Mouse (Mus musculus) urinary bladder, postnatal 4 days (tissue): ENCODE data around the gene Noxa1.

ENCODE experiments used
- DNase-seq, 2 experiments: peaks; one replicate each; pipeline ENCODE4 v3.0.0; 2021 to 2022; ENCODE audit warnings: low spot score in 2 of 2

The Noxa1 gene

DNA sequence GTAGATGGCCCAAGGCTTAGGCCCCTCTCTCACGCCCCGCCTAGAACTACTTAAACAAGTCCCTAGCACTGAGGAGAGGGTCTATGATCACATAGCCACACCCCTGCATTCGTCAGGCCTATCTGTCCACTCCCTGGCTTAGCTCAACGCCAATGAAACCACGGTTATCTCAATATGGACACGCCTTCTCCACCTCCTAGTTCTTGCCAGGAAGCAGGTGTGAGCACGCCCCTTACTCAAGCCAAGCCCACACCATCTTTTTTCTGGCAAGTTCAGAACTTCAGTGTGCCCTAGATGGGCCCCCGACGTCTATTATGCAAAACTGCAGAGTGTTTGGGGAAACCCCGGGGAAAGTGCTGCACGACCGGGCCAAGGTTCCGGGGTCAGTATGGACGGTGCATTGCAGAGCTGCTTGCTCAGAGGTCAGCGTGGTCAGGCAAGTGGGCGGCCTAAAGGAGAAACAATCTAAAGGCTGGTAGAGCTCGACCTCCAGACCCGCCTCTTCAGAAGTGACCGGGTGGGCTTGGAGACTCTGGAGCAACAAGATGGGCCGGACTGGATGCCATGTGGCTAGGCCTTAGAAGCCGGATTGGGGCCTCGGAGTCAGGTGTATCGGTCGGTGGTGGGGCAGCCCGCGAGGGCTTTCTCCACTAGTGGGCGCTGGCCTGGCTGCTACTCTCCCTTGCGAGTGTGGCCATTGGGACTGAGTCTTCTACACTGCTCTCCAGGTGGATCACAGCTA, at the start of gene Noxa1:
Noxa1 (minus strand) TSS at position 41 of the 742 bp plus-strand sequence.
- no peak for DNase-seq

DNA sequence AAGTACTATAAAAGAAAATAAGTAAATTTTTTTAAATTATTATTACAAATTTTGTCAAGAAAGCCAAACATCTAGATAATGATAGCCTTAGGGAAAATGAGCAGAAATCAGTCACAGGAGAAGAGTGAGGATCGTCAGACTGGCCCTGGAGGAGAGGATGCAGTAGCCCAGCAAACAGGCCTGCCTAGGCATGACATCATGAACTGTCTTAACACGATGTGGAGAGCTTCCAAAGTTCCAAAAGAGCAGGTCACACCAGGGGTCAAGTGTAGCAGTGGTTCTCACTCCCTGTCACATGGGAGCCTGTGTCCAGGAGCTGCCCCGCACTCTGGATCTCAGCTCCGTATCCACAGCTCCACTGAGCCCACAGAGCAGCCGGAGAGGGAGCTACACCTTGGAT, 47.0 kb upstream of the Noxa1 start:
- DNase-seq: no peak

DNA sequence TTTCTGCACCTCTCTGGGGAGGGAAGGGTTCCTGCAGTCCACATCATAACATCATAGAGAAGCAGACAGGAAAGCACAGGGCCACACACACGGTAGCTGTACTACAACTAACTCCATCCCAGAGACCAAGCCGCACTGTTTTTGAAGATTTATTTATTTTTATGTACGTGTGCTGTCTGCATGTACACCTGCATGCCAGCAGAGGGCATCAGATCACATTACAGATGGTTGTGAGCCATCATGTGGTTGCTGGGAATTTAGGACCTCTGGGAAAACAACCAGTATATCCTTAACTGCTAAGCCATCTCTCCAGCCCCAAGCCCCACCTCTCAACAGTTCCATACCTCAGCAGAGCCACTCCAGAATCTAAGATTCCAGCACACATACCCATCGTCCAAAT, 46.2 kb upstream of the Noxa1 start:
- DNase-seq: no peak

DNA sequence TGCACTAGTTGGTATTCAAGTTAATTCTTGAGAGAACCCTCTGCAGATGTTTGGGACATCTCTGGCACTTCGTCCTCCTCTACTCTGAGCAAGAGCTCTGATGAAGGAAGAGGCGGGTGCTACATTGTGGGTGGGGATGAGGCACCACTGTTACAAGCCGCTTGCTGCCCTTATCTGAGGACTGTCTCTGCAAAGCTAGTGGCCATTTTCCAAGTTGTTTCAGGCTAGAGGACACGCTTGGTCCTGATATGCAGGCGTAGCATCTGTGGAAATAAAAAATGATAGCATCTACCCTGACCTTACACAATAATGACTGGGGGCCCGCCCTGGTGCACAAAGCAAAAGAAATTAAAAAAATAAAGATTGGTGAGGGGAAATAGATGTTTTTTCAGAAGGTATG, 42.9 kb upstream of the Noxa1 start:
- no peak for DNase-seq

DNA sequence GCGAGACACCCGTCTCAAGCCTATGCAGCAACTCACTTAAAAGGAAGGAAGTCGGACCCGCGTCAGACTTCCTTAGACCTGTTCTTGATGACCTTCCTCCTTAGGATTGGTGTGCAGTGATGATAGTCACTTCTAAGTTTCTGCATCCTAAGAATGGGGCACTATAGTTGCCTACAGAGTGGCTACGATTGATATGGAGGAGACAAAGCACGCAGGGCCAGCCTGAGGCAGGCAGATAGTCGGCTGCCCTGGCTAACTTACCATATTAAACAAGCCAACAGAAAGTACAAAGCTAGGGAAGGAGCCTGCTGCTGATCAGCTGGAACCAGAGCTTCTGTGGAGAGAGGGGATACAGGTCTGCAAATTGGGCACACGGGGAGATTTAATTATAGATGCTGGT, 36.7 kb upstream of the Noxa1 start:
- no peak for DNase-seq

DNA sequence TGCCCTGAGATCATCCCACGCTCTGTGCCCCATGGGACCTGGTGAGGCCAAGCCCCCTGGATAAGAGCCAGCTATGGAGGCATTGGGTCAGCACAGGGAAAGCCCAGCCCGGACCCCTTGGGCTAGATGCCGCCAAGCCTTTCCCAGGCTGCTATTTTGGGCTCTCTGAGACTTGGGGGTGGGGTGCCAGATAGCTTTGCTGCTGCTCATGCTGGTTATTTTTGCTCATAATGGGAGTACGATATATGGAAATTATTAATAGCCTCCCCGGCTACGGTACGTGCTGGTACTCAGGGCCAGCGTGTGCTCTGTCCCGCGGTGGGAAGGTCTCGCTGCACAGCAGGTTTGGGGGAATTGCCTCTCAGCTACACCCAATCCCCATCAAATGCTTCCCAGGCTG, 33.1 kb upstream of the Noxa1 start:
- DNase-seq: peak in 1 of 2 experiments; percentile 26

DNA sequence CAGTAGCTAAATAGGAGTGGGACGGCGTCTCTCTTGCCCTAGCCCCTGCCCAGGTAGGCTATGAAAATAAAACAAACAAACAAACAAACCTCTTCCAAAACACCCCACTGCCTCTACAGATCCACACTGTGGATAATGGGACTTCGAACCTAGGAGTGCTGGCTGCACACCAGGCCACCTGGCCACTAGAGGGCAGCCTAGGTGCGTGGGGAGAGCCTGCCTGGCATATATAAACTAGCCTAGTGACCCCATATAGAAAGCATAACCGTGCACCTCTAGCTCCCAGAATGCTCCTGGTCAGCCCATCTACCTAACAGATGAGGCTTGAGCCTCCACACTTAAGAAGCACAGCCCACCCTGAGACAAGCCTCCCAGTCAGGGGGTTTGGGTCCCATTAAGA, 32.3 kb upstream of the Noxa1 start:
- DNase-seq: peak in 1 of 2 experiments; percentile 44

DNA sequence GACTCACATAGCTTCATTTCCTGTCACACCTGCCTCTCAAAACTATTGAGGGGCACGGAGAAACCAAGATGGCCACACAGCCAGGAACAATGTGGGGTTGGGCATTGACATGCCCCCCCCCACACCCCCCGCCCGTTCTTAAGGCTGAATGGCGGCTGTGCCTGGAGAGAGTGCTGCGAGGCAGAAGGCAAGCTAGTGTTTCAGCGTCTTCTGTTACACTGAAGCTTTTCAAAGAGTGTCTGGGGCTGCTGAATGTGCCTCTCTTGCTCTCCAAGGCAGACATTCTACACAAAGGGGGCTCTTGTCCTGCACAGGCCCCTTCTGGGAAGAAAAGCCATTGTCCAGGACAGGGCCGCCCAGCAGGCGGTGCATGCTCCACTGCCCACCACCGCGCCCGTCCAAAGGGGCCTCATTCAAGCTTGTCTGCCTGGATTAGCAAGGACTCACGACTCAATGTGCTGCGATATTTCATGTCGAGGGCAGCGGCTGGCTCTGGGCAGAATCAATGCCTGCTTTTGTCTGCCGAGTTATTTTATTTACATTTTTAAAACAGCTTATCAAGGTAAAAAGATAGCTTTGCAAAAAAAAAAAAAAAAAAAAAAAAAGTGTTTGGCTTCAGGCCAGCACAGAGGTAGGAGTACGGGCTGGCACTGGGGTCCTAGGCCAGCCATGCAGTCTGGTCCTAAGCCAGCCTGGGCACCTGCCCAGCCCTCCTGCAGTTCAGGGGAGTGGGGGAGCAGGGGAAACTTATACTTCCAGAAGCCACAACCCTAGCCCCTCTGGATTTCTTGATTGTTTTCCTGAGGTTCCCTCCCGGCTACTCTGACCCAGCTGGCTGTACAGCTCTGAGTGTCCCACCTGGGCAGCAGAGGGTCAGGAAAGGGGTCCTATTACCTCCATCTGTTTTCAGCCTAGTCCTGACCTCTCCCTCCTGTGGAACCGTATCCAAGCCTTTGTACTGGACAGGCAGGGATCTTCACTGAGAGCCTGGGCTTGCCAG, 31.4 kb upstream of the Noxa1 start:
- DNase-seq: peak in 1 of 2 experiments; percentile 25

DNA sequence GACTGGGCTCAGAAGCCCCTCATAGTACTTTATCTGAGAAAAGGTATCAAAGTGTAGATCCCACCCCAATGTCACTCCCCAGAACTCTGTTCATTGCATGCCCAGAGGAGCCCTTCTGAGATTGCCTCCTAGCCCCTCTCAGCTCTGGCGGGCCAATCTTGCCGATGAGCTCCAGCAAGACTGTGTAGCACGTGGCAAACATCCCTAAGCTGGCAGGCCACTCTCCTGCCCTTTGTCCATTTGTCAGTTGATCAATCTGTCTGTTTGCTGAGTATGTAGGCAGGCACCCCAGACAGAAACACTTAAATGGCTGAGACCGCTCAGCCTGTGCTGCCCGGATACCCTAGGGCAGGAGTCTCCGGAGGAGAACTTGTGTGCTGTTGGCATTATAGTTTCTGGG, 30.2 kb upstream of the Noxa1 start:
- no peak for DNase-seq

DNA sequence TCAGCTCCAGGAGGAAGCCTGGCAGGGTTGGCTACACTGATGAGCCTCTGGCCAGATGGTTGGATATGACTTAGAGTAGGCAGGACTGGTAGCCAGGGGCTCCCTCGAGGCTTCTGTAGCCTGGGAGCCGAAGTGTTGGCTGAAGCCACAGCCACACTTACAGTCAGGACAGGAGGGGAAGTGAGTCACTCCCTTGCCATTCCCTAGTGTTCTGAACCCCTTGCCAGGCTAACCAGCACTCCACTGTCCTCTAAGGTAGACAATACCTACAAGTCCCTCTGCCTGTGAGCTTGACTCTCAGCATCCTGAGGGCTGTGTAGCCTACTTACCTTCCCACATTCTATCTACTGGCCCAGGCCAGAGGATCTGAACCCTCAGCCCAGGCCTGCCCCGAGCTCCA, 29.5 kb upstream of the Noxa1 start:
- no peak for DNase-seq

DNA sequence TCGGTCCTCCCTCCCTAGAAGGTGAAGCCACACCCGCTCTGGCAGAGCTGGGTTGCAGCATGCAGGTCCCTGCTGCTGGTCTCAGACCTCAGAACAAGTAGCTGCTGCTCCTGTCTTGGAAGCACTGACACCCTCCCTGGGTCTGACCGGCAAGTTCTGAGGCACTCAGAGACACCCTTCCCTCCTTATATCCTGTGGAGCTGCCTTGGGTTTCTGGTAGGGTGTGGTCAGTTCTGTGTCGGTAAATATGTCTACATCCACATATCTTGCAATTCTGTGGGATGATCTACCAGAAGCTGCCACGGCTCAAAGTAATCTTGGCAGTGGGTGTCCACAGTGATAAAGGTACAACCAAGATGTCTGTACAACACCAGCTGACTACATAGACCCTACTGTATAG, 28.6 kb upstream of the Noxa1 start:
- DNase-seq: no peak

DNA sequence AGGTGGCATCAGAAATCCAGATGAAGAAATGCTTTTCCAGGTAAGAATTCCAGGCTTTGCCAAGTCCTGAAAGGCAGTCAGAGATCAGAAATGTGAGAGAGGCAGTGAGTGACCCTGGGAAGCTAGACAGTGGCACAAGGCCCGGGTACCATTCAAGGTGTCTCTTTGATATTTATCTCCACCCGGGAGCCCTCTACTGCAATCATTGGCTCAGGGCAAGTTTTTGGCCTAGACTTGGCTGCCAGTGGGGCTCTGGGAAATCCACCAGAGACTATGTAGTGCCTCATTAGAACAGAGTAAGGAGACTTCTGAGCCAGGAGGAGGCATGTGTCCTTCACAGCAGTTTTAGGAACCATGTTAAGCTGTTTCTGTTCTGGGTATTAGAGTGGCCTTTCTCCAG, 27.7 kb upstream of the Noxa1 start:
- no peak for DNase-seq

DNA sequence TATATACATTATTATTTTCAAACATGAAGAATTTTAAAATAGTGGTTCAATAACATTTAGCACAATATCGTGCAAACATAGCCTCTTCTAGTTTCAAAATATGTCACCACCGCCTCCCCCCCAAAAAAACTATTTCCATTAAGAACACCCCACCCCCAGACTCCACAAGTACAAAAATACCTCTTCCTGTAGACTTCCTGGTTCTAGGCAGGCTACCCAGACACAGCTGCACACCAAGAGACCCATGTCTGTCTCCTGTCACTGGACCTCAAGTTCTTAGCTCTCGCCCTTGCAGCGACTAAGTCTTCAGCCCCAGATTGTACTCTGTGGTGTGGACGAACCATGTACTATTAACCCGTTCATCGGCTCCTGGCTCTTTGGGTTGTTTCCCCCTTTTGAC, 26.0 kb upstream of the Noxa1 start:
- no peak for DNase-seq

DNA sequence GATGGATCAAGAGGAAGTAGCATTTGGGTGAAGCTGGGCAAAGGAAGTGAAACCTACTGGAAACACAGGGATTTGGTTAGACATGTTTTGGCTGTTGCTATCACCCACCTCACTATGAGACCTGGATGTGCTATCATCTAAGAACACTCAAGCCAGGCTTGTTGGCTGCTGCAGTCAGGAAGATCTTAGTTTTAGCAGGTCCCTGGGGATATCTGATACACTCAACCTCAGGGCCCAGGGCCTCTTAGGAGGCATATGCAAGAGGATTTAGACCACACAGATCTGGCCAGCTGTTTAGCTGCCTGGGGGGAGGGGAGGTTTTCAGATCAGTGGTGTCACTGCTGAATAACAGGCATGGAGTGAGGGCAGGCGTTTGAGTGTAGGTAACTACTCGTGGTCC, 20.5 kb upstream of the Noxa1 start:
- no peak for DNase-seq

DNA sequence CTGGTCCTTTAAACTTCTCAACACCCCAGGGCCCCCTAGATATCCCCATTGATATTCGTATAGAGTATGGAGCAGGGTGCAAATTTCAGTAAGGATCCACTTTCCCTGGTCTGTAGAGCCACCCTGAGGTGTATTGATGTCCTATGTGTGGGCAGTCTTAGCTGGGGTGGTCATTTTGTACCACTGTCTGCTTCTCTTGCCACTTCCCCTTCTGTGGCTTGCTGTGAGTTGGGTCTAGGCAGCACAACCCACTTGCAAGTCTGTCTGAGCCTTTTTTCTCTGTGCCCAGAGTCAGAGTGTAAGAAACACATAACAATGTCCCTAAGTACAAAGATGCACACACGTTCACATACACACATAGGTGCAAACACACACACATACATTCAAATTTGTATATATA, 19.4 kb upstream of the Noxa1 start:
- DNase-seq: no peak

DNA sequence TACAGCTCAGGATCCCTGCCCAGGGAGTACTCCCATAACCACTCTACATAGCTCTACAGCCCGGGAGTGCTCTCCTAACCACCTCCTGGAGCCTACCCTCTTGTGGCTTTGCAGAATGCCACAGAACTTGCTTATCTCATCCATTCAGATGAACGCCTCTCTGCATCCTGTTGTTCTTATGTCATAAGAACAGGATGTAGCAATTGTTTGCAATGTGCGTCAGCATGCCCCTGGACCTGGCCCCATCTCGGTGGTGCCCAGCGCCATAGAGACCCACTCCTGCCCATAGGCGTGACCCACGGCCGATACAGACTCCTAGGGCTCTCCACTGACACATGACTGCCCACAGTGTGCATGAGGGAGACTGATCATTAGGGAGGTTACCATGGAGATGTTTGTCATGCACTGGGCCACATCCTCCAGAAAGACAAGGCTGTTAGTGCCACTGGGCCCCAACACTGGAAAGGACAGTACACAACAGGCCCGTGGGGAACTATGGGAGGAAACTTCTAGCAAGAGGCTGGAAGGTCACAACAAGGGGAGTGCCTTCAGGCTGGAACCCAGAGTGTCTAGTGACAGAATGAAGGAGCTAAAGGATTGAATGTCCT, 16.3 kb upstream of the Noxa1 start:
- DNase-seq: no peak

DNA sequence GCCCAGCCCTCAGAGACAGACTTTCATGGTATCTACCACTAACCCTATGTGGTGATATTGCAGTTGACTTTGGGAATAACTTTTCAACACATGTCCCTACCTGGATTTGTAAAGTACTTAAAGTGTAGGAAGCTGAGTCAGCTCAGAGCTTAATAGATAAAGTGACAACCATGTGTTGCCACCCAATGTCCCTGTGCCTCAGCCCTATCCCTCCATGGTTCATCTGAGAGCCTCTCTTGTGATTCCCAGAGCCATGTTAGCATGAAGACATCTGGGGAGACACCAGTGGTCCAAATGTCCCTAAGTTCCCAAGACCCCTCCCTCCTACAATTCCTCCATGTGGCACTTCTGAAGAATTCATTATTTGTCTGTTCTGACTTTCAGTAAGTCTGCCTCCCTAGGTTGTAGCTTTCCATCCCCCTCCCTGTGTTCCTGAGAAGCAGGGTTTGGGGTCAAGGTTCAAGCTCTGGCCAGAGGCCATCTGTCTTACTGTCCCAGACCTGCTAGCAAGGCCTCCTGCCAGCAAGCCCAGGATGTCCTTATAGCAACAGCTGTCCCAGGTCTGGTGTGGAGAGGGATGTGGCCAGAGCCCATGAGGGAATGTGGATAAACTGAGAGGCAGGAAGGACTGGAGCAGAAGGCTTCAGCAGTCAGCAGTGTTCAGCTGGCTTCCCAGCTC, 15.7 kb upstream of the Noxa1 start:
- no peak for DNase-seq

DNA sequence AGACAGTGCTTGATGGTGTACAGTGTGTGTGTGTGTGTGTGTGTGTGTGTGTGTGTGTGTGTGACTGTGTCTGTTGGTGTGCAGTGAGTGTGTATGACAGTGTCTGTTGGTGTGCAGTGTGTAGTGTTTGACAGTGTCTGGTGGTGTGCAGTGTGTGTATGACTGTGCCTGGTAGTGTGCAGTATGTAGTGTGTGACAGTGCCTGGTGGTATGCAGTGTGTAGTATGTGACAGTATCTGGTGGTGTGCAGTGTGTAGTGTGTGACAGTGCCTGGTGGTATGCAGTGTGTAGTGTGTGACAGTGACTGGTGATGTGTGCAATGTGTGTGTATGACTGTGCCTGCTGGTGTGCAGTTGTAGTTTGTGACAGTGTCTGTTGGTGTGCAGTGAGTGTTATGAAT, 14.5 kb upstream of the Noxa1 start:
- no peak for DNase-seq

DNA sequence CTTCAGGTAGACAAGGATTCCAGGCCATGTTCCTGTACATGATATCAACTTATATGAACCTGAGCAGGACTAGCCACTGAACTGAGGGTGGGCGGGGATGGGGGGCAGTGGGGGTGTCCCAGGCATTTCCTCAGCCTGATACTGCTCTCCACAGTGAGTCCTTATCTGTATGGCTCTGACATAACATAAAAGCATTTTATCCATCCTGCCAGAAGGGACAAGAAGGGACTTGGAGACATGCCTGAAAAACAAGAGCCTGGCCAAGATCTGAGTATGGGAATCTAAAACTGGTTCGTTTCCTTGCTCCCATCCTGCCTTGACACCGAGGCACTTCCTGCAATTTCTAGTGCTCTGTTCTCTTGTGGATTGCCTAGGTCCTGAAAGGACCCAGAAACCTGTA, 11.1 kb upstream of the Noxa1 start:
- DNase-seq: no peak

DNA sequence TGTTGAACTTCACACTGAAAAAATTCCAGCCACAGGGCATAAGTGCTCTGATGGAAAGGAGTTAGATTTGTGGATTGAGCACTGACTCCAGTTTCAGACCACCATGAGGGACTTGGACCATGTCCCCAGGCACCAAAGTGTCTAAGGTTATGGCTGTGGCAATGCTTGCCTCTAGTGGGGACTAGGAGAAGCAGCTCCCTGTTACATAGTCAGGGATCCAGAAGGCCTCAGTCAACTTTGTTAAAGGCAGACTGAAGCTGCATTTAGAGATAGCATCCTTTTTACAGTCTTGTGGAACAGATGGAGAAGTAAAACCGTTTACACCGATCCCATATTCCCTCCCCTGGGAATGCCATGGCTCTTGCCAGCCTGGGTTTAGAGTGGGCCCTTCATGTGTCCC, 9.2 kb upstream of the Noxa1 start:
- no peak for DNase-seq

DNA sequence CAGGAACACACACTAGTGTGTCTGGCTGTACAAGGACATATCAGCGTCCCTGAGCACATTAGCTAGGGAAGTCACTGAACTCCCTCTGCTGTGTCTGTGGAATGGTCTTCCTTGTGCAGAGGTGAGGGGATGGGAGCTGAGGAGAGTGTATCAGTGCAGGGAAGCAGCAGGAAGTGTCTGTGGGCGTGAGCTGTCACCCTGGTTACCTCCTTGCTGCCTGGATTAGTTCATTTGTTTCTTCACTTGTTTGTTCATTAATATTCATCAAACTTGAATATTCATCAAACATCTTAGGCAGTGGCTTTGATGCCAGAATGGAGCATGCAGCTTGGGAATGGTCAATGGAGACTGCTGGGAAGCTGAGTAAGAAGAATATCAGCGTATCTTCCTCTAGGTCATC, 4.8 kb upstream of the Noxa1 start:
- no peak for DNase-seq

DNA sequence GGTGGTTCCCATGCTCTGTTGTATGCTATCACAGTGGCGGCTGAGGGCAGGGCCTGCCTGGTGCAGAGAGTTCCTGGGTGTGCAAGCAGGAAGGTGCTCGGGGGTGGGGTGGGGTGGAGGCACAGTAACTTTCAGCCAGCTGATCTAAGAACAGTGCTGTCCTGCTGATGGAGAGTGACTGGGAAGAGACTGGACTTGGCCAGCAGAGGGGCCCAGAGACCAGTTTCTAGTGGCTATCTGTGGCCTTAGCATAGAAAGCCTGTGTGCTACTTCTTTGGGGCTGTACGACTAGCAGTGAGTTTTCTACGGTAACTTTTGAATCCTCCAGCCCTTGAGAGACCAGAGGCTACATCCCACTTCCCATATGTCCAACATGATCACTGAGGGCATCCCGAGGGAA, 4.0 kb upstream of the Noxa1 start:
- DNase-seq: no peak
